Mouse (Mus musculus) erythroid progenitor cell, adult 5-6 weeks (primary cell): Measurements from ENCODE around the gene Manf. TPM values are rescaled to one million over a fixed set of nuclear protein-coding genes. Genes with fewer than 3 reads are reported as not detected.

ENCODE experiments used
- ATAC-seq: replicated peaks from 2 replicates; pipeline ENCODE4 v1.8.0; 2016; ENCODE audit warnings: moderate number of reproducible peaks, mild to moderate bottlenecking, moderate TSS enrichment, inconsistent platforms; ENCODE audit not compliant: poor library complexity, low FRiP score, severe bottlenecking
- total RNA-seq, 2 experiments: library from RNA; stranded (forward) in 1 of 2; stranded (reverse) in 1 of 2; fragments of 150-400 nt in 1 of 2; fragments of 186-747, 209-891 nt in 1 of 2; gene quantifications; 2 replicates each; pipeline versions ENCODE4 v1.2.3 to v1.2.4; 2015 to 2017; ENCODE audit warnings: low replicate concordance in 2 of 2

Manf gene
- total RNA-seq, 2 experiments from 2014 or later: 219 to 275 TPM

GRCm38 (mm10) chr9:106885901-106886731 is 5.7 kb downstream of the Manf start:
- ATAC-seq: peak; percentile 18; the same call in 1 of the 2 replicates

- no peak for ATAC-seq
Observed at GRCm38 (mm10) chr9:106884996-106885900, 6.5 kb downstream of the Manf start.

- no peak for ATAC-seq
Observed at GRCm38 (mm10) chr9:106884306-106884705, 7.5 kb downstream of the Manf start.

GRCm38 (mm10) chr9:106883085-106883484 is 8.7 kb downstream of the Manf start:
- ATAC-seq: no peak

GRCm38 (mm10) chr9:106882176-106882575 is 9.6 kb downstream of the Manf start:
- no peak for ATAC-seq

- ATAC-seq: no peak
Observed at GRCm38 (mm10) chr9:106881071-106881755, 10.6 kb downstream of the Manf start.

- no peak for ATAC-seq
Observed at GRCm38 (mm10) chr9:106879471-106879870, 12.3 kb downstream of the Manf start.

- no peak for ATAC-seq
Observed at GRCm38 (mm10) chr9:106876666-106877065, 15.1 kb downstream of the Manf start.

GRCm38 (mm10) chr9:106874216-106874615 is 17.6 kb downstream of the Manf start:
- no peak for ATAC-seq

- ATAC-seq: no peak
Observed at GRCm38 (mm10) chr9:106858036-106858435, 33.7 kb downstream of the Manf start.

- no peak for ATAC-seq
Observed at GRCm38 (mm10) chr9:106856664-106857063, 35.1 kb downstream of the Manf start.

GRCm38 (mm10) chr9:106842800-106843199 is 49.0 kb downstream of the Manf start:
- no peak for ATAC-seq

- ATAC-seq: no peak
Observed at GRCm38 (mm10) chr9:106840569-106840968, 51.2 kb downstream of the Manf start.

- peak; percentile 92 for ATAC-seq
Observed at GRCm38 (mm10) chr9:106822381-106823104, 69.2 kb downstream of the Manf start.

- peak; percentile 93 for ATAC-seq
Observed at GRCm38 (mm10) chr9:106821618-106822380, 70.0 kb downstream of the Manf start, which contains the start of gene Dcaf1. Dcaf1 (plus strand) TSS chr9:106821874.

GRCm38 (mm10) chr9:106821050-106821617 is 70.6 kb downstream of the Manf start:
- ATAC-seq: 0 out of 2 replicates have a peak, but pooled peaks have one; percentile 6

- ATAC-seq: no peak
Observed at GRCm38 (mm10) chr9:106819201-106819600, 72.6 kb downstream of the Manf start.

GRCm38 (mm10) chr9:106818191-106818590 is 73.6 kb downstream of the Manf start:
- ATAC-seq: no peak
